Mouse (Mus musculus): ENCODE measurements around the gene Pbx2.
A peak's percentile ranks its signal among the peaks of the same experiment; 100 is the strongest.

DNA sequence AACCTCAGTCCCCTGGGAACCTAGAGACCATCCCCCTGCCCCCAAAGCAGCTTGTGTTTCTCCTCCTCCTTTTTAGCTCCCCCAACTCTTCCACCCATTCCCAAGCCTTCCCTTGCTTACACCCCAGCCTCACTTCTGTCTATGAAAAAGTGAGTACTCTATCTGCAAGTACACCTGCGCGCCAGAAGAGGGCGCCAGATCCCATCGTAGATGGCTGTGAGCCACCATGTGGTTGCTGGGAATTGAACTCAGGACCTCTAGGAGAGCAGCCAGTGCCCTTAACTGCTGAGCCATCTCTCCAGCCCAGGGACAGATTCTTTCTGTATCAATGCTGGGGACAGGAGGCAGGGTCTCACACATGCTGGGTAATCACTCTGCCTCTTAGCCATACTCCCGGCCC, 19.2 kb upstream of the Pbx2 start:
- TF ChIP-seq CTCF (IDR thresholded peaks at IDR 0.05; ENCODE audit: insufficient read depth, low read length) (peak; percentile 54), POLR2A (IDR thresholded peaks at IDR 0.05; ENCODE audit: borderline replicate concordance, extremely low read depth, low read depth, low read length) (no peak)

Measured in lung, adult 2 months (tissue).